Mouse (Mus musculus) liver, embryonic 13.5 days (tissue): Measurements from ENCODE around the gene Tmem81. TPM values are rescaled to one million over a fixed set of nuclear protein-coding genes. Genes with fewer than 3 reads are reported as not detected.

Source experiments
- ATAC-seq: fragments of 200-750 bp; cut with Nextera tagmentation; 2 replicates; pipeline ENCODE4 v1.8.0; 2017; ENCODE audit warnings: low read depth, mild to moderate bottlenecking, moderate number of reproducible peaks, moderate library complexity
- DNase-seq: peaks from one replicate; pipeline ENCODE4 v3.0.0; 2022
- H3K27ac ChIP-seq: fragments of 300-500 bp; sonication (generic); 2 replicates; pipeline ENCODE4 v1.5.1; 2015; ENCODE audit warnings: moderate library complexity, mild to moderate bottlenecking, inconsistent platforms
- H3K27me3 ChIP-seq: fragments of 300-500 bp; sonication (generic); 2 replicates; pipeline ENCODE4 v1.6.1; 2015; ENCODE audit warnings: mild to moderate bottlenecking, inconsistent platforms
- H3K36me3 ChIP-seq: fragments of 300-500 bp; sonication (generic); 2 replicates; pipeline ENCODE4 v1.6.1; 2015; ENCODE audit warnings: mild to moderate bottlenecking, inconsistent platforms
- H3K4me1 ChIP-seq: fragments of 300-500 bp; sonication (generic); replicated peaks from 2 replicates; pipeline ENCODE4 v1.6.1; 2015; ENCODE audit warnings: inconsistent platforms
- H3K4me2 ChIP-seq: fragments of 300-500 bp; sonication (generic); 2 replicates; pipeline ENCODE4 v1.6.1; 2015; ENCODE audit warnings: inconsistent platforms, mild to moderate bottlenecking, moderate library complexity
- H3K4me3 ChIP-seq: fragments of 300-500 bp; sonication (generic); replicated peaks from 2 replicates; pipeline ENCODE4 v1.5.1; 2015; ENCODE audit warnings: mild to moderate bottlenecking, inconsistent platforms
- H3K9ac ChIP-seq: fragments of 300-500 bp; sonication (generic); 2 replicates; pipeline ENCODE4 v1.6.1; 2015; ENCODE audit warnings: mild to moderate bottlenecking, inconsistent platforms
- H3K9me3 ChIP-seq: fragments of 300-500 bp; sonication (generic); replicated peaks from 2 replicates; pipeline ENCODE4 v1.6.1; 2016; ENCODE audit warnings: inconsistent platforms
- WGBS: fragments of 180-500 bp; shearing (Covaris S2); methylation state at CpG from one replicate; pipeline ENCODE4 v1.1.7; 2015; ENCODE audit not compliant: insufficient replicate concordance; 5-methylcytosine and 5-hydroxymethylcytosine counted together
- polyA plus RNA-seq: library from polyadenylated mRNA; unstranded; fragments of >200 nt; fragmentation: Nextera tagmentation; extraction: Ambion mirVana; gene quantifications from 2 replicates; pipeline ENCODE4 v1.2.1, GENCODE M21; 2015

Gene Tmem81
- polyA plus RNA-seq, 1 experiment from 2014 or later = 0.65 TPM

DNA sequence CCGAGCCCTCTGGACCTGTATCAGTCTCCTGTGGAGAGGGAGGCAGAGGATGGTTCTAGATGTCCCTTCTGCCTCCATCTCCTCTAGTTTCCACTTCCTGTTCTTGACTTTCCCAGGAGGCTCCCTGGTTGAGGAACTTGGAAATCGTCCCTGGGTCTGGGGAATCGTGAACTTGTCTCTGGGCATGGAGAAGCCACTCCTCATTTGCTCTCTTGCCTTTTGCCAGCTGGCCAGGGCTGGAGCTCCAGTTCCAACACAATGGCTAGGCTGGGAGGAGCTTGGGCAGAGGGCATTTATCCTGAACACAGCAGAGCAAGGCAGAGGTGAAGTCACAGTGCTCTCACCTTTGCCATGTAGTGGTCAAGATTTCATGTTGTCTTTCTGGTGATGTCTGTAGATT is 30.4 kb downstream of the Tmem81 start:
- no peak overlapping the region for H3K27ac ChIP-seq
- no peak overlapping the region for H3K9ac ChIP-seq
- H3K27me3 ChIP-seq = peaks cover 81% of the 10 kb centered on the region
- H3K4me2 ChIP-seq = no peak overlapping the region
- no peaks in the 10 kb centered on the region for H3K36me3 ChIP-seq
- DNase-seq (no peak), ATAC-seq (no peak)
- no peaks in the 10 kb centered on the region for H3K4me1 ChIP-seq
- no peak overlapping the region for H3K4me3 ChIP-seq
- WGBS = 54% methylated on average over 3 of the region's 3 CpGs
- H3K9me3 ChIP-seq = no peaks in the 10 kb centered on the region

DNA sequence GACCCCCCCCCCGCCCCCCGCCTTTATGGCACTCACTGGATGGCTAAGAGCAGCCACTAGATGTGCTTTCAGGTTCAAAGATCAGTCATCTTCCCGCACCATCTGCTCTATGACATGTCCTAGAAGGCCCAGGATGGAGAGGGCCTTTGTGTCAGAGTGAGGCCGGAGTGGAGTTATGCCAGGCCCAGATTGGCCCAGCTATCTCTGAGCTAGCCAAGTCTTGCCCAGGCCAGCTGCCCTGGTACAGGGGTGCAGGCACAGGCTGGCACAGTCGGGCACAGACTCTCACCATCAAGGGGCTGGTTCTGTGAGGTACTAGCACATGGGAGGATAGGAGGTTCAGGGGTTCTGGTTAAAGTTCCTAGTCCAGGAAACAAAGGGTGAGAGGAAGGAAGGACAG is 31.7 kb downstream of the Tmem81 start:
- no peak for ATAC-seq
- no peak for DNase-seq
- peaks cover 83% of the 10 kb centered on the region for H3K27me3 ChIP-seq
- H3K9ac ChIP-seq = no peak overlapping the region
- H3K4me2 ChIP-seq = no peak overlapping the region
- no peak overlapping the region for H3K4me3 ChIP-seq
- WGBS = 59% methylated on average over 5 of the region's 5 CpGs
- H3K36me3 ChIP-seq = no peaks in the 10 kb centered on the region
- H3K9me3 ChIP-seq = no peaks in the 10 kb centered on the region
- no peaks in the 10 kb centered on the region for H3K4me1 ChIP-seq
- H3K27ac ChIP-seq = no peak overlapping the region

DNA sequence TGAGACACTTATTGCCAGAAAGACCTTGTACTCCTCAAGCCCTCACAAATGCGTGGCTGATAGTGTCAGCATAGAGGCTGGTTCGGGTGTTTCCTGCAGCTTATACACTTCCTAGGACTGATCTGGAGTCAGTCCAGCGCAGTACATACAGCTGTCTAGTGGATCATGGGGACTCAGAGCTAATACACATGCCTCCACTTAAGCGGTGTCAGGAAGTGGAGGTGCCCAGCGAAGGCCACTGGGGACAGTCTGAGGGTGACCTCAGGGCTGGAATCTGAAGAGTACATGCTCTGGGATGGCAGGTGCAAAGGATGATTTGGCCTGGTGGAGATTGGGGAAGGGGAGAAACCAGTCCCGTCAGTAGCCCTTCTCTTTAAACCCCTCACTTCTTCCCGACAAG is 34.7 kb downstream of the Tmem81 start:
- DNase-seq (no peak), ATAC-seq (no peak)
- Histone ChIP-seq H3K4me1 (no peaks in the 10 kb centered on the region), H3K4me2 (no peak overlapping the region), H3K27ac (no peak overlapping the region), H3K9me3 (no peaks in the 10 kb centered on the region), H3K4me3 (no peak overlapping the region), H3K36me3 (no peaks in the 10 kb centered on the region), H3K27me3 (peaks cover 81% of the 10 kb centered on the region), H3K9ac (no peak overlapping the region)
- 44% methylated on average over 7 of the region's 7 CpGs for WGBS

DNA sequence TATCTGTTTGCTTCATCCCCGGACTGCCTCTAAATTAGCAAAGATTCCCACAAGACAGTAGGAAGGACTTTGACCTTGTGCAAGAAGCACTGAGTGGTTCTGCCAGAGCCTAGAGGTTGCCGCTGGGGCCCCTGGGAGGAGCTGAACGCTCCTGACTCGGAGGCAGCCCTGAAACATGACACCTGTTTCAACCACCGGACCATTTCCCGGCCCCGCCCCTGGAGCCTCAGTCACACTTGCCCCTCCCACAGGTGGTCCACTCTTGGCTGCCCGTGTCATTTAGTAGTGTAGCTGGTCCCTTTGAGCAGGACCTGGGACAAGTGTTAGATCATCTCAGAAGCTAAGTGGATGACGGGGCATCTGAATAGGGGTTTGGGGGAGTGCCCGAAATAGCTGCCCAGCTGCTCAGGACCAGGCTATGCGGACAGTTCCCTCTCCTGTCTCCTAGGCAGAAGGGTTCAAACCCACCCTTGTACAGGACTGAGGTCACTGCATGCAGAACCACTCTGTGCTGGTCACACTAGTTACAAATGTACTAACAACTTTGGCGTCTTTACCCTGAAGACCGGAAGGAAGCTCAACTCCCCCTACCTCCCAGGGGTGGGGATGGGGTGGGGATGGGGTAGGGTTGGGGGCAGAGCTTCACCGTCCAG is 35.3 kb downstream of the Tmem81 start:
- ATAC-seq = no peak
- no peak for DNase-seq
- Histone ChIP-seq H3K9me3 (no peaks in the 10 kb centered on the region), H3K4me1 (no peaks in the 10 kb centered on the region), H3K36me3 (no peaks in the 10 kb centered on the region), H3K4me2 (no peak overlapping the region), H3K9ac (no peak overlapping the region), H3K27ac (no peak overlapping the region), H3K27me3 (peaks cover 77% of the 10 kb centered on the region), H3K4me3 (no peak overlapping the region)
- 4% methylated on average over 14 of the region's 14 CpGs for WGBS

DNA sequence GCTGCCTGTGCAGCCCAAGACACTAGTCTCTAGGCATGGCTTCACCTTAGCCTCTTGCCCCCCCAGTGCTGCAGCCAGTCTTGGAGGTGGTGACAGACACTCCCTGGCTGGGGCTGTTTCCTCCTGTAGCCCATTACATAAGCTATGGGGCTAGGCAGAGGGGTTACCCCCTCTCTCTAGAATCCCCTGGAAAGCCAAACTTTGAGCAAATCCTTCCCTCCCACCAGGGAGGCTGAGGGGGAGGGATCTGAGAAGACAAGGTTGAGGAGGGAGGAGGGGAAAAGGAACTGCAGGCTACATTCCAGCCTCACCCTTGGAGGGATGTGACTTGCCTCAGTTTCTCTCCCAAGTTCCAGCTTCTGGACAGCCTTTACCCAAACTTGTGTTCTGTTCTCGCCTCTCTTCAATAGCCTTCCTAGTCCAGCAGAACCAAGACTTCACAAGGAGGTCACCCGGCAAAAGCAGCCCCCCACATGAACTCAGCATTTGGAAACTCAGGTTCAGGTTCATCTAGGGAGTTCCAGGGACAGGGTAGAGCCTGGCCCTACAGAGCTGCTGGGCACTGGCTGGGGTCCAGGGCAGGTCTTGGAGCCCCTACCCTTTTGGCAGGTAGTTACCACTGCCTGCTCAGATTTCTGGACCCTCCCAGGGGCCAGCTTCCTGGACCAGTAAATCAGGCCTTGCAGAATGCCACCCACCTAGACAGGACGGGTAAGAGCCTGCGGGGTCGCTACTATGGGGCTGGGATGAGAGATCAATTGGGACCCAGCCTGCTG is 36.0 kb downstream of the Tmem81 start:
- H3K9ac ChIP-seq = no peak overlapping the region
- WGBS = 11% methylated on average over 5 of the region's 5 CpGs
- no peaks in the 10 kb centered on the region for H3K36me3 ChIP-seq
- no peak overlapping the region for H3K27ac ChIP-seq
- ATAC-seq = no peak
- no peak overlapping the region for H3K4me2 ChIP-seq
- H3K4me3 ChIP-seq = no peak overlapping the region
- no peak for DNase-seq
- no peaks in the 10 kb centered on the region for H3K4me1 ChIP-seq
- H3K9me3 ChIP-seq = no peaks in the 10 kb centered on the region
- peaks cover 75% of the 10 kb centered on the region for H3K27me3 ChIP-seq

DNA sequence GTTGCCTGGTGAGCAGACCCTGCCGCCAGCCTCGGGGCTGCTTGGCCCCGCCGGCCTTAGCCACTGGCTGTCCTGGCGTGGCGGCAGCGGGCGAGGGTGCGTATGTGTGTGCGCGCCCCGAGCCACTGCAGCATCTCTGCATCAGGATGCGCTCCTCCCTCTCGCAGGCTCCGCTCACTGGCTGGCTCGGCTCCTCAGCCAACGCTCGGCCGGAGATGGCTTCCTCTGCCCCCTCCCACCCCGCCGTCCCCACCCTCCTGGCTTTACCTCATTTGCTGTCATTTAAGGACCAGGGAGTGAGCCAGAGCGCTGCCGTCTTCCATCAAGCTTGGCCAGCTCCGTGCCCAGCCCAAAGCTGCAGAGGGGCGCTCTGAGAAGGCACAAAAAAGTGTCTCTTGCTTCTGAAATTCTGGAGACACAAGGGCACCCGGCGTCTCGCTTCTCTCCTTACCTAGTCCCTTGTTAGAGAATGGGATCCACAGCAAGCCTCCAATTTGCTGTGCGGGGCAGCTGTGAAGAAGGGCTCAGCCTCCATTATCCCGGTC is 36.8 kb downstream of the Tmem81 start, which contains the start of gene Cntn2:
TSS of gene Cntn2 (minus strand) at position 495 of the 545 bp plus-strand sequence.
- Histone ChIP-seq H3K9me3 (no peaks in the 10 kb centered on the region), H3K9ac (no peak within 1 kb of the TSS), H3K4me3 (no peak within 1 kb of the TSS), H3K36me3 (no peaks in the 10 kb centered on the region), H3K4me1 (no peaks in the 10 kb centered on the region), H3K4me2 (no peak within 1 kb of the TSS), H3K27ac (no peak within 1 kb of the TSS), H3K27me3 (peaks cover 71% of the 10 kb centered on the region)
- DNase-seq = no peak
- WGBS = 4% methylated on average over 30 of the region's 30 CpGs
- no peak for ATAC-seq

DNA sequence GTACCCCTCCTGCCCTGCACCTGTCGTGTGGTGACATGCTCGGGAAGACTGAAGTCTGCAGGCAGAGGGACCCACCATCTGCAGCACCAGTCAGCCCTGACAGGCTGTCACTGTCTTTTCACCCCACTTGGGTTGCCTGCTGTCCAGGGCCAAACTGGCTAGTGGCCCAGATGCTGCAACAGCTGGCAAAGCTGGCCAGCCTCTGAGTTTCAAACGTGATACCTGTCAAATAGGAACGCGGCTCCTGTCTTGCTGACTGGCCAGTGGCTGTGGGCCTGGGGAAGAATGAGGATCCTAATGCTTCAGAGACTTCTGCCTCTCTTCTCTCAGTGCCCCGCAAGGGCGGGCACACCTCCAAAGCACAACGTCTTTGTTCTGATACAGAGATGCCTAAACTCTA is 37.8 kb downstream of the Tmem81 start:
- no peaks in the 10 kb centered on the region for H3K36me3 ChIP-seq
- DNase-seq = no peak
- WGBS = 54% methylated on average over 8 of the region's 8 CpGs

DNA sequence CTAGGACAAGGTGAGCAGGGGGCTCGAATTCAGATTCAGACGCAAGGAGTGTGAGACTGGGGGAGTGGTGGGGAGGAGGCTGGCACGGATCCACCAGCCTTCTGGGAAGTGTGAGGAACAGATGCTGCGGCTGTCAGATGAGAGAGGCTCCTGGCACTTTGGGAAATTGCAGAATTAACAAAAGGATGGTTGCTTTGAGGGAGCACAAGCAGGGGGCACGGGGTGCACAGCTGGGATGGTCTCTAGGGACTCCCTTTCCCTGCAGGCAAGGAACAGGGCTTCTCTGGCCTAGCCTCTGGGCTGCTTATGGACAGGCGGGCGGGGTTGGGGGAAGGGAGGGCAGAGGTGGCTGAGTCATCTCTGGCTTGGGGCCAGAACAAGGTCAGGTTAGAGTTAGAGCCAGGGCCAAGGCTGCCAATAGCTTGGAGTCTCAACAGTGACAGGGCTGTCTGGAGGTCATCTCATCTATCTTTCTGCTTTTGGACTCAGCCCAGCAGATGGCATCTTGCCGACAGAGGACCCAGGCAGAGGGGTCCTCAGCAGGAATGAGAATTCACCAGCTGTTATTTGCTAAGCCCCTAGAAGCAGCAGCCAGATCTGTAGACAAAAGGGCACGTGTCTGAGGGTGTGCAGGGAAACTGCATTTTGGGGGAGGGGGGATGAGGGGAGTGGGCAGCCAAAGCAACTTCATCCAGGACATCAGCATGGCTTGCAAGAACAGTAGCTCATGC is 52.0 kb downstream of the Tmem81 start:
- Histone ChIP-seq H3K4me2 (no peak overlapping the region), H3K27ac (no peak overlapping the region), H3K9ac (no peak overlapping the region), H3K4me1 (peaks cover 9% of the 10 kb centered on the region), H3K9me3 (no peaks in the 10 kb centered on the region), H3K27me3 (peaks cover 9% of the 10 kb centered on the region; the same call in 1 of the 2 replicates), H3K4me3 (no peak overlapping the region), H3K36me3 (no peaks in the 10 kb centered on the region)
- DNase-seq = no peak
- ATAC-seq = peak; percentile 59
- 24% methylated on average over 9 of the region's 9 CpGs for WGBS

More for the DNA sequence above, 37.8 kb downstream of the Tmem81 start:
- no peak for ATAC-seq
- no peak overlapping the region for H3K4me2 ChIP-seq
- H3K4me1 ChIP-seq = no peaks in the 10 kb centered on the region
- H3K9ac ChIP-seq = no peak overlapping the region
- H3K27me3 ChIP-seq = peaks cover 65% of the 10 kb centered on the region
- no peak overlapping the region for H3K4me3 ChIP-seq
- no peak overlapping the region for H3K27ac ChIP-seq
- no peaks in the 10 kb centered on the region for H3K9me3 ChIP-seq

Other genes starting within 250 kb of the Tmem81 start
- gene Klhdc8a, start 207.6 kb upstream of the Tmem81 start, polyA plus RNA-seq = 0.03 and 0.06 TPM in 2 replicates
- gene Nuak2, start 190.1 kb upstream of the Tmem81 start, polyA plus RNA-seq = 1.6 and 1.8 TPM in 2 replicates
- gene Tmcc2, start 114.9 kb upstream of the Tmem81 start, polyA plus RNA-seq = 456 and 511 TPM in 2 replicates
- 3.7 and 3.8 TPM in 2 replicates for gene Dstyk, start 88.7 kb upstream of the Tmem81 start, polyA plus RNA-seq
- gene Rbbp5, start 28.9 kb upstream of the Tmem81 start, polyA plus RNA-seq = 23.2 and 30.2 TPM in 2 replicates
- 0.09 TPM in 1 of 2 replicates, not detected in the other for gene Cntn2, start 37.0 kb downstream of the Tmem81 start, polyA plus RNA-seq
- 0.12 and 0.13 TPM in 2 replicates for gene Nfasc, start 235.6 kb downstream of the Tmem81 start, polyA plus RNA-seq